In genomic region chr7:51861250-51862096, GRCm38 (mm10) we compare ENCODE assay signal across 8 mouse cellular contexts. TPM values are rescaled to one million over a fixed set of nuclear protein-coding genes. Genes with fewer than 3 reads are reported as not detected.
DNase-seq lines count a peak whose midpoint lies in the region; ATAC-seq lines count a peak whose summit lies in the region.

TSS of gene Gas2 (plus strand) at chr7:51862015.

- DNase-seq in R1 (ENCODE audit: low read depth, low spot score) = peak; percentile 84
- peak; percentile 93 to 94 for DNase-seq in cerebellum, postnatal 14 days
- peak; percentile 81 to 84 for DNase-seq in frontal cortex, postnatal 14 days (ENCODE audit: low spot score in 2 of 2)
- DNase-seq in layer of hippocampus, postnatal 14 days (ENCODE audit: low spot score in 2 of 2) = peak; percentile 91 to 94
- DNase-seq in lung, postnatal 10 days = peak; percentile 91
- DNase-seq in ovary, postnatal 14 days (ENCODE audit: low spot score) = peak; percentile 88
- peak; percentile 78 to 82 for DNase-seq in thymus, postnatal 10 days (ENCODE audit: low spot score in 2 of 2)

- peak within 1 kb of the TSS; percentile 76 for H3K9ac ChIP-seq in hindbrain, embryonic 12.5 days

- WGBS in hindbrain, embryonic 12.5 days = 11% methylated on average over 98 of the region's 105 CpGs

- H3K9me3 ChIP-seq in hindbrain, embryonic 12.5 days (replicated peaks) = no peaks in the 10 kb centered on the region

- peak; percentile 93 for ATAC-seq in hindbrain, embryonic 12.5 days (ENCODE audit: low FRiP score)

- H3K4me1 ChIP-seq in hindbrain, embryonic 12.5 days = peaks cover 23% of the 10 kb centered on the region

- H3K27me3 ChIP-seq in hindbrain, embryonic 12.5 days = no peaks in the 10 kb centered on the region

- H3K4me3 ChIP-seq in hindbrain, embryonic 12.5 days = peak within 1 kb of the TSS; percentile 56

- peaks cover 4% of the 10 kb centered on the region; the same call in 1 of the 2 replicates for H3K36me3 ChIP-seq in hindbrain, embryonic 12.5 days

- peak within 1 kb of the TSS; percentile 78 for H3K4me2 ChIP-seq in hindbrain, embryonic 12.5 days (replicated peaks)

- H3K27ac ChIP-seq in hindbrain, embryonic 12.5 days = peak within 1 kb of the TSS; percentile 98

RNA-seq across cellular contexts. Expression of gene Gas2, which starts in this region (rescaled TPM):
- polyA plus RNA-seq in hindbrain, embryonic 12.5 days (2016; fragmentation: Nextera tagmentation; extraction: Ambion mirVana) = 53.1 and 54.3 TPM in 2 replicates
- 10 to 100 TPM; 12.7 to 13.8 TPM for total RNA-seq in layer of hippocampus, postnatal 14 days (2021)

Comparison
In these comparisons a context has a peak if more than half of its experiments do, and no peak if none do; other contexts are left out.
1. Peak in every context shown above with its lines: DNase-seq, ATAC-seq, H3K4me3 ChIP-seq and H3K27ac ChIP-seq.